Mouse (Mus musculus) cerebellum, adult 18-20 months (tissue): ENCODE results near the gene Mum1.
A peak's percentile ranks its signal among the peaks of the same experiment; 100 is the strongest.

Experiments used
- DNase-seq, 2 experiments: peaks; one replicate each; pipeline ENCODE4 v3.0.0; 2021

Gene Mum1

GRCm38 (mm10) chr10:80226416-80227165 lies at the start of gene Mum1:
Gene Mum1 (plus strand): TSS chr10:80226434.
- peak; percentile 99 for DNase-seq

GRCm38 (mm10) chr10:80177441-80178279 lies 48.6 kb upstream of the Mum1 start:
- DNase-seq = no peak

- peak; percentile 68 to 81 for DNase-seq
Measured at GRCm38 (mm10) chr10:80179068-80180051, 46.9 kb upstream of the Mum1 start, which contains the start of gene Efna2. Gene Efna2 (plus strand): TSS chr10:80179482.

GRCm38 (mm10) chr10:80180288-80180687 lies 45.9 kb upstream of the Mum1 start:
- no peak for DNase-seq

GRCm38 (mm10) chr10:80180823-80181222 lies 45.4 kb upstream of the Mum1 start:
- no peak for DNase-seq

GRCm38 (mm10) chr10:80182547-80182946 lies 43.7 kb upstream of the Mum1 start:
- no peak for DNase-seq

GRCm38 (mm10) chr10:80186649-80187048 lies 39.6 kb upstream of the Mum1 start:
- no peak for DNase-seq

GRCm38 (mm10) chr10:80187739-80188138 lies 38.5 kb upstream of the Mum1 start:
- DNase-seq = no peak

- no peak for DNase-seq
Measured at GRCm38 (mm10) chr10:80188453-80189024, 37.7 kb upstream of the Mum1 start.

GRCm38 (mm10) chr10:80189999-80190398 lies 36.2 kb upstream of the Mum1 start:
- DNase-seq = no peak

- DNase-seq = peak in 1 of 2 experiments; percentile 53
Measured at GRCm38 (mm10) chr10:80190491-80191051, 35.7 kb upstream of the Mum1 start.

GRCm38 (mm10) chr10:80193976-80194375 lies 32.3 kb upstream of the Mum1 start:
- no peak for DNase-seq

GRCm38 (mm10) chr10:80194441-80194840 lies 31.8 kb upstream of the Mum1 start:
- no peak for DNase-seq

- DNase-seq = no peak
Measured at GRCm38 (mm10) chr10:80196167-80196566, 30.1 kb upstream of the Mum1 start.

- DNase-seq = no peak
Measured at GRCm38 (mm10) chr10:80196778-80197581, 29.3 kb upstream of the Mum1 start.

- peak; percentile 88 to 90 for DNase-seq
Measured at GRCm38 (mm10) chr10:80199440-80200008, 26.7 kb upstream of the Mum1 start.

GRCm38 (mm10) chr10:80200485-80200884 lies 25.7 kb upstream of the Mum1 start:
- DNase-seq = no peak

- DNase-seq = no peak
Measured at GRCm38 (mm10) chr10:80204055-80204454, 22.2 kb upstream of the Mum1 start.

GRCm38 (mm10) chr10:80207201-80207600 lies 19.0 kb upstream of the Mum1 start:
- DNase-seq = no peak

GRCm38 (mm10) chr10:80207676-80208075 lies 18.6 kb upstream of the Mum1 start:
- no peak for DNase-seq

- DNase-seq = no peak
Measured at GRCm38 (mm10) chr10:80208248-80208647, 18.0 kb upstream of the Mum1 start.
